Mouse (Mus musculus) stomach, postnatal 0 days (tissue): Measurements from ENCODE around the gene Pnrc1. TPM values are rescaled to one million over a fixed set of nuclear protein-coding genes. Genes with fewer than 3 reads are reported as not detected.

Experiments
- ATAC-seq: fragments of 200-750 bp; cut with Nextera tagmentation; 2 replicates; pipeline ENCODE4 v1.8.0; 2017; ENCODE audit not compliant: low FRiP score, low TSS enrichment
- DNase-seq: peaks from one replicate; pipeline ENCODE4 v3.0.0-alpha.2; 2016; ENCODE audit warnings: low spot score
- H3K27ac ChIP-seq: fragments of 300-500 bp; sonication (generic); replicated peaks from 2 replicates; pipeline ENCODE4 v1.5.1; 2014; ENCODE audit warnings: mild to moderate bottlenecking, control low read depth
- H3K27me3 ChIP-seq: fragments of 300-500 bp; sonication (generic); 2 replicates; pipeline ENCODE4 v1.6.1; 2014; ENCODE audit warnings: low read length; ENCODE audit not compliant: control insufficient read depth, insufficient read depth
- H3K36me3 ChIP-seq: fragments of 300-500 bp; sonication (generic); 2 replicates; pipeline ENCODE4 v1.6.1; 2014; ENCODE audit warnings: low read length, mixed read lengths; ENCODE audit not compliant: control insufficient read depth, insufficient read depth
- H3K4me1 ChIP-seq: fragments of 300-500 bp; sonication (generic); replicated peaks from 2 replicates; pipeline ENCODE4 v1.6.1; 2014; ENCODE audit warnings: antibody characterized with exemption; ENCODE audit not compliant: control insufficient read depth, insufficient read depth
- H3K4me2 ChIP-seq: fragments of 300-500 bp; sonication (generic); replicated peaks from 2 replicates; pipeline ENCODE4 v1.6.1; 2014; ENCODE audit warnings: low read depth, mild to moderate bottlenecking, control low read depth, moderate library complexity
- H3K4me3 ChIP-seq: fragments of 300-500 bp; sonication (generic); 2 replicates; pipeline ENCODE4 v1.5.1; 2014; ENCODE audit warnings: low read depth, low read length, control low read depth
- H3K9ac ChIP-seq: fragments of 300-500 bp; sonication (generic); 2 replicates; pipeline ENCODE4 v1.6.1; 2014; ENCODE audit warnings: mild to moderate bottlenecking, low read length, control low read depth, mixed read lengths
- H3K9me3 ChIP-seq: fragments of 300-500 bp; sonication (generic); 2 replicates; pipeline ENCODE4 v1.6.1; 2016; ENCODE audit warnings: low read length; ENCODE audit not compliant: control insufficient read depth
- CTCF ChIP-seq: IDR thresholded peaks from 2 replicates; pipeline ENCODE4 v1.5.1; 2016; ENCODE audit warnings: antibody characterized with exemption, low read depth, mild to moderate bottlenecking, moderate library complexity
- EP300 ChIP-seq: optimal IDR thresholded peaks from 2 replicates; pipeline ENCODE3; 2016; ENCODE audit warnings: antibody characterized with exemption
- WGBS: fragments of 180-500 bp; shearing (Covaris S2); extraction: QIAGEN DNeasy Blood & Tissue Kit; methylation state at CpG from one replicate; pipeline ENCODE4 v1.1.7; 2014; 5-methylcytosine and 5-hydroxymethylcytosine counted together
- polyA plus RNA-seq: library from polyadenylated mRNA; unstranded; fragments of >200 nt; fragmentation: Nextera tagmentation; extraction: Ambion mirVana; gene quantifications from 2 replicates; pipeline ENCODE4 v1.2.1, GENCODE M21; 2015

Pnrc1 gene
- polyA plus RNA-seq, 1 experiment from 2014 or later: 69.3 TPM

DNA sequence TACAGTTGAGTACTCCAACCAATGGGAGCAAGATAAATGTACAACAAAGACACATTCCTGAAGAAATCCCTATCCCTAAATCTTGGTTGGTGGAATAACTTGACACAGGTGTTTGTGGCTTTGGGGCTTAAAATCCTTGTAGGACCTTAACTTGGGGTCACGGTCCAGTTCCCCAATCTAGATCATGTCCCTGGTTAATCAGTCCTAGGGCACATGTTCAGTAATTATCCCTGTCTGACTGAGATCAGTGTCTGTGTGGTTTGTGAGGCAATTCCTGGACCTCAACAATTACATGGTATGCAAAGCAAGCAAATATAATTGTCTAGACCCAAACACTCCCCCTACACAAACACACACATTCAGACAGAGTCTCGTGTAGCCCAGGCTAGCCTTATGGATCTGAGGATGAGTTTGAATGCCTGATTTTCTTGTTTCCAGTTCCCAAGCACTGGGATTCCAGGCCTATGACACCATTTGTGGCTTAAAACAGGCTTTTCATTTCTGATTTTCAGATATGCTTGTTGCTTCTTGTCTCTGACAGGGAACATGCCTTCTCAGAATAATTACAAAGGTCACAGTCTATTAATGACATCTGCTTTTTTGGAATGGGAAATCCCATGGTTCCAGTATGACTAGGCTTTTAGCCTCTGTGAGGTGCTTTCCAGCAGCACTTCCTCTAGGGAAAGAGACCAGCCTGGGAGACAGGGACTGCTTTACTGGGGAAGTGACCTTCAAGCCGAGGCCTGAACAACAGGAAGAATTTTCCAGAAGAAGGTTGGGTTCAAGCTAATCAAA lies 7.9 kb downstream of the Pnrc1 start:
- 68% methylated on average over 3 of the region's 3 CpGs for WGBS
- ATAC-seq: no peak

DNA sequence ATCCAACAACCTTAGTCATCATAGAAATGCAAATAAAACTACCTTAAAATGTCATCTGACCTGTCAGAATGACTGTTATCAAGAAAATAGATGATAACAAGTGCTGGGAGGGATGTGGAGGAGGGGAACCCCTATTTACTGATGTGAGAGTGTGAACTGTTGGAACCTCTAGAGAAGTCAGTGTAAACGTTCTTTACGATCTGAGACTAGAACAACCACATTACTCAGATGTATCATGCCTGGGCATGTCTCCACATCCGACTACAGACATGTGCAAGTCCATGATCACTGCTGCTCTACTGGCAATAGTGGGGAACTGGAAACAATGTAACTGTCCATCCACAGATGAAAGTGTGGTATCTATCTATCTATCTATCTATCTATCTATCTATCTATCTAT lies 16.5 kb downstream of the Pnrc1 start:
- no peak for ATAC-seq
- Histone ChIP-seq H3K27me3 (no peaks in the 10 kb centered on the region), H3K9me3 (no peaks in the 10 kb centered on the region), H3K27ac (no peak overlapping the region), H3K4me1 (no peaks in the 10 kb centered on the region), H3K4me3 (no peak overlapping the region), H3K4me2 (no peak overlapping the region), H3K9ac (no peak overlapping the region), H3K36me3 (no peaks in the 10 kb centered on the region)
- no peak for DNase-seq
- TF ChIP-seq CTCF (no peak), EP300 (no peak)
- WGBS: 27% methylated on average over 3 of the region's 3 CpGs

More for the DNA sequence above, 7.9 kb downstream of the Pnrc1 start:
- H3K4me2 ChIP-seq: no peak overlapping the region
- no peak for TF ChIP-seq EP300
- TF ChIP-seq CTCF: no peak
- no peak overlapping the region for H3K9ac ChIP-seq
- H3K4me3 ChIP-seq: no peak overlapping the region
- H3K27me3 ChIP-seq: no peaks in the 10 kb centered on the region
- H3K27ac ChIP-seq: no peak overlapping the region
- no peaks in the 10 kb centered on the region for H3K36me3 ChIP-seq
- no peaks in the 10 kb centered on the region for H3K4me1 ChIP-seq
- H3K9me3 ChIP-seq: no peaks in the 10 kb centered on the region
- no peak for DNase-seq

DNA sequence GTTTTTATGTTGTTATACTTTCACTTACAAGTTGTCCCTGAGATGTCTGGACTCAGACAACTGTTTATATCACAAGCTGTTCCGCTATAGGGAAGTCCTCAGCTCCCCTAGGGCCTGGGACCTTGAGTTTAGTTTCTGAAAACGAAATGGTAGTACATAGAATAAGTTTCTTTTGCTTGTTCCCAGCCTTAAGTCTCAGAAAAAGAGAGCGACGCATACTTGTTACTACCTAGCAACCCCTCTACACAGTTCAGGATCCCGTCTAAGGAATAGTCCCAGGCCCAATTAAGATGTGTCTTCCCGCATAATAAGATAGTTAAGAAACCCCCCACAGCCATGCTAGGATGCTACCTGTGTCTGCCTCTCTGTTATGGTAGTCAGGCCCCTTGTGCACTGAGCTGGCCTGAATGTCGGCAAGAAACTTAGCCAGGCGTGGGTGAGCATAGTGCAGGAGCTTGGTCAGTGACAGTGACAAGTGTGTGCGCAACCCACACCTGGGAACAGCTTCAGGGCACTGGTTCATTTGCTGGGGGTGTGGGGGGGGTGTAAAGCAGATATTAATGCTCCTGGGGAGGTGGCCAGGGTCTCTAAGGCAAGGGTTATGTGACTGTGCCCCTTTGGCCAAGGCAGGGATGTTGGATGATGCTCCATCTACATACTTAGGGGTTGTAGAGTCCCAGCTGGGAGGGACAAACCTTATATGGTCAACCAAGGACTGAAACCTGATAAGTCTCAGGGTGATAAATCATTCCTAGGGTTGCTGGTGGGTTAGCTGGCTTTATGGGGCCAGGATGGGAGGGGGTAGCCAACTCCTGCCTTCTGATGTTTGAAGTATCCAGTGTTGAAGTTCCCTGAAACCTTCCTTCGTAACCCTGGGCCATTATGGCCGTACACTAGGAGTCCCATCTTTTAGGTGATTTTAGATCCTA lies 19.3 kb downstream of the Pnrc1 start:
- no peaks in the 10 kb centered on the region for H3K4me1 ChIP-seq
- DNase-seq: no peak
- TF ChIP-seq EP300 (no peak), CTCF (no peak)
- H3K27me3 ChIP-seq: no peaks in the 10 kb centered on the region
- H3K9me3 ChIP-seq: no peaks in the 10 kb centered on the region
- H3K36me3 ChIP-seq: no peaks in the 10 kb centered on the region
- 82% methylated on average over 11 of the region's 11 CpGs for WGBS
- no peak overlapping the region for H3K9ac ChIP-seq
- no peak for ATAC-seq
- no peak overlapping the region for H3K27ac ChIP-seq
- H3K4me2 ChIP-seq: no peak overlapping the region
- H3K4me3 ChIP-seq: no peak overlapping the region

DNA sequence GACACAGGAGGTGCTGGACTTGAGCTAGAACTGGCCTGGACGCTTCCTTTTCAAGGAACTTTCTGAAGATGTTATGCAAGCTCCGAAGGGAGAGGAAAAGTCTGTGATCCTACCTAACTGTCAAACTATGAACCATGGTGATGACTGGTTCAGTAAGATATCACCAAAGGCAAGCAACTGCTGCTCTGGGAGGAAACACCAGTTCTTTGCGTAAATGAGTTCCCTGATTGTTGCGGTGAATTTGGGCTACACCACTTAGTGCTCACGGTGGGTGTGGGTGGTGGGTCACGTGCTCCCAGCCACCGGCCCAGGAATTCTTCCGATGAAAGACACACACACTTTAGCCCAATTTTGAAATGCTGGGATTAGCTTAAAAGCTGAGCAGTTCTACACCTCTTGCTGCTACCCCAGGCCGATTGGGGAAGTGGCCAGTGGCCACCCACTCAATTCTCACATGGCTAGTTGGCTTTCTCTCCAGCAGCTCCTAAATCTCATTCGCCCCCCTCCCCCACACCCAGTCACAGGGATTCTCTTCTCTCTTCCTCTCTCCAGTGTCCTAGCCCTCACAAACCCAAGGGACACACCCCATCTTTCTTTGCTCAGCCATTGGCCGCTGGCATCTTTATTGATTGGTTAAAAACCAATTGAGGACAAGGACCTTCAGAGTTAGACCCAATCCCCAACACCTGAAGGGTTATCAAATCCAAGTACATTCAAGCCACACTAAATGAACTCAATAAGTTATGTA lies 24.8 kb downstream of the Pnrc1 start:
- 75% methylated on average over 11 of the region's 11 CpGs for WGBS
- no peak for ATAC-seq

DNA sequence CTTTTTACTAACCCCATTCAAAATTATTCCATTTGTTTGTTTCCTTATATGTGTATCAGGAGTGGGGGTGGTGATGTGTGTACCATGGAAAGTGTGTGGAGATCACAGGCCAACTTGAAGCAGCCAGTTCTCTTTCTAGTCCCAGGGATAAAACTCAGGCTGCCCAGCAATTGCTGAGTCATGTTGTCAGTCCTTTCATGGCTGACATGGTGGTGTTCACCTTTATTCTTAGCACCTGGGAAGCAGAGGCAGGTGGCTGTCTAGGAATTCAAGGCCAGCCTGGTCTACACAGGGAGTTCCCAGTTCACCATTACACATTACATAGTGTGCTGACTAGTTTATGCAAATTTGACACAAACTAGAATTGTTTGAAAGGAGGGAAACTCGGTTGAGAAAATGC lies 27.1 kb downstream of the Pnrc1 start:
- Histone ChIP-seq H3K9me3 (no peaks in the 10 kb centered on the region), H3K27ac (no peak overlapping the region), H3K36me3 (no peaks in the 10 kb centered on the region), H3K4me2 (no peak overlapping the region), H3K9ac (no peak overlapping the region), H3K4me3 (no peak overlapping the region), H3K4me1 (no peaks in the 10 kb centered on the region), H3K27me3 (no peaks in the 10 kb centered on the region)
- no peak for TF ChIP-seq CTCF
- TF ChIP-seq EP300: no peak
- WGBS: 92% methylated on average over 1 of the region's 1 CpGs
- DNase-seq (no peak), ATAC-seq (no peak)

More for the DNA sequence above, 24.8 kb downstream of the Pnrc1 start:
- Histone ChIP-seq H3K9me3 (no peaks in the 10 kb centered on the region), H3K4me3 (no peak overlapping the region), H3K27me3 (no peaks in the 10 kb centered on the region), H3K4me1 (no peaks in the 10 kb centered on the region), H3K36me3 (no peaks in the 10 kb centered on the region), H3K9ac (no peak overlapping the region), H3K4me2 (no peak overlapping the region), H3K27ac (no peak overlapping the region)
- no peak for DNase-seq
- TF ChIP-seq CTCF: no peak
- TF ChIP-seq EP300: no peak
